Mouse (Mus musculus) liver, embryonic 15.5 days (tissue): ENCODE data around the gene Atp8b4. TPM values are rescaled to one million over a fixed set of nuclear protein-coding genes. Genes with fewer than 3 reads are reported as not detected.

Experiments
- ATAC-seq: fragments of 200-750 bp; cut with Nextera tagmentation; 2 replicates; pipeline ENCODE4 v1.8.0; 2017; ENCODE audit warnings: moderate number of reproducible peaks, mild to moderate bottlenecking, moderate library complexity; ENCODE audit not compliant: insufficient read depth
- H3K27ac ChIP-seq: fragments of 300-500 bp; sonication (generic); replicated peaks from 2 replicates; pipeline ENCODE4 v1.5.1; 2015; ENCODE audit warnings: mild to moderate bottlenecking, inconsistent platforms
- H3K27me3 ChIP-seq: fragments of 300-500 bp; sonication (generic); 2 replicates; pipeline ENCODE4 v1.6.1; 2015; ENCODE audit warnings: mild to moderate bottlenecking, inconsistent platforms
- H3K36me3 ChIP-seq: fragments of 300-500 bp; sonication (generic); replicated peaks from 2 replicates; pipeline ENCODE4 v1.6.1; 2015; ENCODE audit warnings: moderate library complexity, mild to moderate bottlenecking, inconsistent platforms
- H3K4me1 ChIP-seq: fragments of 300-500 bp; sonication (generic); replicated peaks from 2 replicates; pipeline ENCODE4 v1.6.1; 2015; ENCODE audit warnings: inconsistent platforms
- H3K4me2 ChIP-seq: fragments of 300-500 bp; sonication (generic); 2 replicates; pipeline ENCODE4 v1.6.1; 2015; ENCODE audit warnings: moderate library complexity, mild to moderate bottlenecking, inconsistent platforms
- H3K4me3 ChIP-seq: fragments of 300-500 bp; sonication (generic); replicated peaks from 2 replicates; pipeline ENCODE4 v1.5.1; 2015; ENCODE audit warnings: mild to moderate bottlenecking, inconsistent platforms
- H3K9ac ChIP-seq: fragments of 300-500 bp; sonication (generic); 2 replicates; pipeline ENCODE4 v1.6.1; 2015; ENCODE audit warnings: moderate library complexity, mild to moderate bottlenecking, inconsistent platforms
- H3K9me3 ChIP-seq: fragments of 300-500 bp; sonication (generic); replicated peaks from 2 replicates; pipeline ENCODE4 v1.6.1; 2016; ENCODE audit warnings: inconsistent platforms
- WGBS: fragments of 180-500 bp; shearing (Covaris S2); methylation state at CpG from one replicate; pipeline ENCODE4 v1.1.7; 2015; ENCODE audit warnings: mixed read lengths; ENCODE audit not compliant: insufficient replicate concordance; 5-methylcytosine and 5-hydroxymethylcytosine counted together
- polyA plus RNA-seq: library from polyadenylated mRNA; unstranded; fragments of >200 nt; fragmentation: Nextera tagmentation; extraction: Ambion mirVana; gene quantifications from 2 replicates; pipeline ENCODE4 v1.2.1, GENCODE M21; 2015

Gene Atp8b4
- polyA plus RNA-seq, 1 experiment from 2014 or later = 6.7 TPM

DNA sequence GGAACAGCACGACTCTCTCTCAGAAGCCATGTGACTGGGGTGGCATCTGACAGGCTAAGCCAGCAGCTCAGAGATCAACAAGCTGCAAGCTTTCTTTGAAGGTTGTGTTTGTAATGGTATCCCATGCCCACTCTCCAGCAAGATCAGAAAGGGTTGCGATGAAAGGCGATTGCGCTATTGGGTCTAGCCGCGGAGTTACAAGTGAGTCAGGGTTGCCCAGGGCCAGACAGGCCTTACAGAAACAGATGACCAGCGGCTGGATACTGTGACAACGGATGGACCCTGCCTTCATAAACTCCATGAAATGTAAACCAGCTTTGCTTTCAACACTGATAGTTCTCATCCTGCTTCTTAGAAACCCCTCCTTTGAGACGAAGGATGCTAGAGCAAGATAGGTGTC lies 66.2 kb downstream of the Atp8b4 start:
- Histone ChIP-seq H3K9me3 (no peaks in the 10 kb centered on the region), H3K27ac (no peak overlapping the region), H3K27me3 (no peaks in the 10 kb centered on the region), H3K4me2 (no peak overlapping the region), H3K4me3 (no peak overlapping the region), H3K4me1 (no peaks in the 10 kb centered on the region), H3K36me3 (no peaks in the 10 kb centered on the region), H3K9ac (no peak overlapping the region)
- 75% methylated on average over 9 of the region's 9 CpGs for WGBS
- ATAC-seq = no peak

DNA sequence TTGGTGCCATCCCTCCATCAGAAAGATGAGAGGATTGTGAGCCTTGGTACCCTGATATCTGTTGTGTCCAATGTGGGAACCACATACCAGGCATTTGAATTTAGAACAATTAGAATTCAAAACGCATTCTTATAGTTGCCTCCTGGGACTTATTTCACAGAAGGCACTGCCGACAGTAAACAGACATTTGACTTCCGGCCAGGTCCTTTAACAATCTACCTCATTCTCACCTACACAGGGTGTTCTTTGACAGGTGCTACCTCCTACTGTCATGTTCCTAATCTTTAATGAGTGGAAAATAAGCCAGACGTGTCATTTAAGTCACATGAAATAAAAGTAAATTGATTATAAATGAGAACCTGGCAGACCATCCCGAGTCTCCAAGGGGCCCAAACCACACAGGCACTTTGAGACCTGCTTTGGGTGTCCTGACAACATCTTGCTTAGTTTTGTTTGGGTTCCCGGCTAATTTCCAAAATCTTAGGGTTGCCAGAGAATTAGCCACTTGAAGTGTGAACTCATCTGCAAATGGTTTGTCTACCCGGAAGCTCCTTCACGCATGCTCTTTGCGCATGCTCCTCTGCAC lies 67.9 kb downstream of the Atp8b4 start:
- 68% methylated on average over 9 of the region's 9 CpGs for WGBS
- no peak for ATAC-seq

DNA sequence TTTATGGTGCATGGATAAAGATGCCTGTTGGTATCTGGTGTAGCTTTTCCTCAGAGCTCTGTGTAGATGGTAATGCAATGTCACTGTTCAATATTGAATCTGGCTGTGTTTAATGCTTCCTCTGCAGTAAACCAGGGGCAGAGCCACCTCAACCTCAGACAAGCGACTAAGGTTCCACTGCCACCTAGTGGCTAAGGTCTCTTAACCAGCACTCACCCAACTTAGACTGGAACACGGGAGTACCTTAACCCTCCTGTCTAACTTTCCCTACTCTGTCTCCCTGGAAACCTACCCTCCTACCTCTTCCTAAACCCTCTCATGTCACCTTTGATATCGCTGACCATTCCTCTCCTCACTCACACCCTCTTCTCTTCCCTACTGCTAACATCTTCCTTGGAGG lies 71.2 kb downstream of the Atp8b4 start:
- Histone ChIP-seq H3K27me3 (no peaks in the 10 kb centered on the region), H3K9me3 (no peaks in the 10 kb centered on the region), H3K4me1 (no peaks in the 10 kb centered on the region), H3K4me3 (no peak overlapping the region), H3K4me2 (no peak overlapping the region), H3K27ac (no peak overlapping the region), H3K36me3 (no peaks in the 10 kb centered on the region), H3K9ac (no peak overlapping the region)
- 18% methylated on average over 3 of the region's 3 CpGs for WGBS
- ATAC-seq = no peak

More for the DNA sequence above, 67.9 kb downstream of the Atp8b4 start:
- Histone ChIP-seq H3K4me2 (no peak overlapping the region), H3K9me3 (no peaks in the 10 kb centered on the region), H3K4me3 (no peak overlapping the region), H3K27ac (no peak overlapping the region), H3K9ac (no peak overlapping the region), H3K36me3 (no peaks in the 10 kb centered on the region), H3K27me3 (no peaks in the 10 kb centered on the region), H3K4me1 (no peaks in the 10 kb centered on the region)

DNA sequence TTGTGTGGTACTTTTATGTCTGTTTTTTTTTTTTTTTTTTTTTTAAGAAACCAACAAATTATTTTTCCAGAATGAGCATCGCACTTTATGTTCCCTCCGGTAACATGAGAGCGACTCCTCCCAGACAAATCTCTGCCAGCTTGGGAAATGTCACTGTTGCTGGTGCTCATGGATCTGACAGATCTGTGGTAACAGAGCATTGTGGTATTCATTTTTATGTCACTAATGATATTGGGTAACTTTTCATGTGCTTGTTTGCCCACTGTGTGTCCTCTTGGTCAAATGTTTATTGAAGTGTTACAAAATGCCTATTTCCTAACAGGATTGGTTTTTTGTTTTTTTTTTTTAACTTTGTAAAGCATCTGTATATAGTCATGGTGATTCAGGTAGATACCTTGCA lies 75.3 kb downstream of the Atp8b4 start:
- no peak for ATAC-seq
- WGBS = 71% methylated on average over 3 of the region's 3 CpGs
- Histone ChIP-seq H3K9me3 (no peaks in the 10 kb centered on the region), H3K4me1 (no peaks in the 10 kb centered on the region), H3K27ac (no peak overlapping the region), H3K27me3 (no peaks in the 10 kb centered on the region), H3K4me3 (no peak overlapping the region), H3K4me2 (no peak overlapping the region), H3K36me3 (no peaks in the 10 kb centered on the region), H3K9ac (no peak overlapping the region)

DNA sequence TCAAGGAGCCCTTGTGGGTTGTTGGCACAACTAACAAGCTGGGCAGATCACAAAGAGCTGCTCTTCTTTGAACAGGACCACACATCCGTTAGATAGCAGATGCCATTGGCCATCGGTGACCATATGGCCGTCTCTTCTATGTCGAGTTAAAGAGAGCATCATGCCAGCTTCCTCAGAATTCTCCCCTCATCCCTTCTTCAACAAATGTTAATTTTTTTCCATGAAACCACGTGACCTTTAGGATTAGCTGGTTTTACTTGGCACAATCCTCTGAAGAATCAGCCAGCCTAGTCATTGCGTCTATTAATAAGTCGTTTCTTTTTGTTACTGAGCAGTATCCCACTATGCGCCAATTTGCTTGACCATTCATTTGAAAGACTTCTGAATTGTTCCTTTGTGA lies 75.8 kb downstream of the Atp8b4 start:
- no peaks in the 10 kb centered on the region for H3K27me3 ChIP-seq
- H3K9ac ChIP-seq = no peak overlapping the region
- H3K27ac ChIP-seq = no peak overlapping the region
- 63% methylated on average over 8 of the region's 8 CpGs for WGBS
- no peaks in the 10 kb centered on the region for H3K9me3 ChIP-seq
- H3K4me2 ChIP-seq = no peak overlapping the region
- no peak for ATAC-seq
- no peaks in the 10 kb centered on the region for H3K36me3 ChIP-seq
- no peaks in the 10 kb centered on the region for H3K4me1 ChIP-seq
- no peak overlapping the region for H3K4me3 ChIP-seq

DNA sequence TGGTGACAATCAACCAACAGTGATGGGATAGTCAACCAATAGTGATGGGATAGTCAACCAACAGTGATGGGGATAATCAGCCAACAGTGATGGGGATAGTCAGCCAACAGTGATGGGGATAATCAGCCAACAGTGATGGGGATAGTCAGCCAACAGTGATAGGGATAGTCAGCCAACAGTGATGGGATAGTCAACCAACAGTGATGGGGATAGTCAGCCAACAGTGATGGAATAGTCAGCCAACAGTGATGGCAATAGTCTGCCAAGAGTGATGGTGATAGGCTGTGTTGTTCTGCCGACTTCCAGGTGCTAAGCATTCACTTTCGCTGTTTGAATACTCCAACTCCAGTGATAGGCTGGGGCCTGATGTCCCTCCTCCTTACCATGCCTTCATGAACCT lies 79.6 kb downstream of the Atp8b4 start:
- Histone ChIP-seq H3K27ac (no peak overlapping the region), H3K4me1 (no peaks in the 10 kb centered on the region), H3K36me3 (no peaks in the 10 kb centered on the region), H3K9me3 (no peaks in the 10 kb centered on the region), H3K4me3 (no peak overlapping the region), H3K4me2 (no peak overlapping the region), H3K27me3 (no peaks in the 10 kb centered on the region), H3K9ac (no peak overlapping the region)
- no peak for ATAC-seq
- 74% methylated on average over 2 of the region's 2 CpGs for WGBS

DNA sequence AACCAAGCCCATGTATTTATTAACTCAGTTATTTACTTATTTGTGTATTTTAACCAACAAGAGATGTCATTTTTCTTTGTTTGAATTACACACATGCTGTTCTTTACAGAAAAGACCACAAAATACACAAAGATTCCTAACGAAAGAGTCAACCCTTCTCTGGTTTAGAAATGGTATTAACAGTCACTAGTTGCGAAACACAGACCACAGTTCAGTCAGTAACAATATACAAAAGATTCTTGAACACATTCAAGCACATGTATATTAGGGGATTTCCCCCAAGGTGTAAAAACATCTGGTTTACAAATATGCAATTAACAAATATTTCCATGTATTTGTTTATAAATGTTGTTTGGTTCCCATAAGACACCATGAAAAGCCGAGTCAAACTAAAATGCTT lies 81.6 kb downstream of the Atp8b4 start:
- no peak overlapping the region for H3K4me2 ChIP-seq
- no peak overlapping the region for H3K27ac ChIP-seq
- H3K27me3 ChIP-seq = no peaks in the 10 kb centered on the region
- H3K9ac ChIP-seq = no peak overlapping the region
- no peak overlapping the region for H3K4me3 ChIP-seq
- no peak for ATAC-seq
- H3K36me3 ChIP-seq = no peaks in the 10 kb centered on the region
- H3K4me1 ChIP-seq = no peaks in the 10 kb centered on the region
- 53% methylated on average over 3 of the region's 3 CpGs for WGBS
- H3K9me3 ChIP-seq = no peaks in the 10 kb centered on the region

DNA sequence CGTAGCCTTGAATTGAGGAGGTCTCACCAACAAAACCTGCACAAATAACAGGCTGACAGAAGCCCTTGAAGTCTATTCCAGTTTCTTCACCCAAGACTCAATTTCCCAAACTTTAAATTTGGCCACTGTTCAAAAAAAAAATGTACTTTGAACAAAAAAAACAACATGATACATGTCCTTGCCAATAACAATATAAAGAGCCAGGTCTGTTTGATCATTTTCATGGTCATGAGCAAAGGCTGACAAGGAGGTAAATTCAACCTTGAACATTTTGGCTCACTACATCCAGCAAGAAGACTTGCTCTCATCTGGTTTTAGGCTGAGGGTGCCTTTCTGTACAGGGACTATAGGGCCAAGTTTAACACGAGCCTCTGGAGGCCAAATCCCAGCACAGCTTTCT lies 83.7 kb downstream of the Atp8b4 start:
- Histone ChIP-seq H3K4me3 (no peak overlapping the region), H3K27me3 (no peaks in the 10 kb centered on the region), H3K4me2 (no peak overlapping the region), H3K36me3 (no peaks in the 10 kb centered on the region), H3K9me3 (no peaks in the 10 kb centered on the region), H3K27ac (no peak overlapping the region), H3K4me1 (no peaks in the 10 kb centered on the region), H3K9ac (no peak overlapping the region)
- 65% methylated on average over 2 of the region's 2 CpGs for WGBS
- no peak for ATAC-seq

DNA sequence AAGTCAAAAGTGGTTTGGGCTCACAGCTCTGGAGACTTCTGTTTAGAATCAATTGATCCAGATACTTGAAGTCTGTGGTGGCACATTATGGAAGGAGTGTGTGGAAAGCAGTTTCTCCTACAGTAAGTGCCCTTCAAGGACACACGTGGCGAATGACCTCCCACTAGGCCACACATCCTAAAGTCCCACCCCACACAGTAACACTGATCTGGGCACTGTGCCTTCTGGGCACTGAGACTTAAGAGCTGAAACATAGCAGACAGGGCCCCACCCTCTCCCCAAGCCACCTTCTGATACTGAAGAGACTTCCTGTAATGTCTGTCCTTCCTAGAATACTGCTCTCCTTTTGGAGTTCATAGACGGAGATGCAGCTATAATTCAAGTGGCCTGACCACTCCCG lies 84.5 kb downstream of the Atp8b4 start:
- H3K9me3 ChIP-seq = no peaks in the 10 kb centered on the region
- H3K4me1 ChIP-seq = no peaks in the 10 kb centered on the region
- H3K27ac ChIP-seq = no peak overlapping the region
- no peak overlapping the region for H3K9ac ChIP-seq
- no peaks in the 10 kb centered on the region for H3K36me3 ChIP-seq
- 53% methylated on average over 4 of the region's 4 CpGs for WGBS
- H3K27me3 ChIP-seq = no peaks in the 10 kb centered on the region
- H3K4me2 ChIP-seq = no peak overlapping the region
- H3K4me3 ChIP-seq = no peak overlapping the region
- no peak for ATAC-seq

DNA sequence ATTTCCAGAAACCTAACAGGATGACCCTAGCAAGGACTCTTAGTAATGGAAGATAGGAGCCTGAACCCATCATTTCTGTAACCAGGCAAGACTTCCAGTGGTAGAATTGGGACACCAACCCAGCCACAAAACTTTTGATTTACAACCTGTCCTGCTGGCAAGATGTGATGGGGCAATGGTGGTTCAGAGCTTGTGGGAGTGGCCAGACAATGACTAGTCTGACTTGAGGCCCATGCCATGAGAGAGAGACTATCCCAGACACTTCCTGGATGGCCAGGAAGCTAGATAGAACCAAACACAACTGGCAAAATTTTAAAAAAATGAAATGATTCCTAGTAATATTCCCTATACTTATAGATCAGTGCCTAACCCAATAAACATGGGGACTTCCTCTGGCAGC lies 87.7 kb downstream of the Atp8b4 start:
- Histone ChIP-seq H3K27me3 (no peaks in the 10 kb centered on the region), H3K27ac (no peak overlapping the region), H3K4me1 (no peaks in the 10 kb centered on the region), H3K9ac (no peak overlapping the region), H3K9me3 (no peaks in the 10 kb centered on the region), H3K4me2 (no peak overlapping the region), H3K36me3 (no peaks in the 10 kb centered on the region), H3K4me3 (no peak overlapping the region)
- no peak for ATAC-seq

DNA sequence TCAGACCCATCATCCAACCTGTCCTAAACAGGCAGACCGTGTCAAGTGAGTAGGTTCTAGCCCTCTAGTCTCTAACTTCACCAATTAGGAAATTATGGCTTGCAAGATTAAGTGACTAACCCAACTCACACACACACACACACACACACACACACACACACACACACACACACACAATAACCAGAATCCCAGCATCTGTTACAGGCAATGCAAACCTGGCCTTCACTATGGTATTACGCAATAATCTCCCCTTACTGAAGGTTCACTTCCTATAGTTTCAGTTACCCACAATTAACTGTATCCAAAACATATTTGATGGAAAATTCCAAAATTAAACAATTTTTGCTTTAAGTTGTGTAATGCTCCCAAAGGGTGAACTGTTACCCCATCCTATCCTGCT lies 101.0 kb downstream of the Atp8b4 start:
- Histone ChIP-seq H3K27ac (no peak overlapping the region), H3K36me3 (no peaks in the 10 kb centered on the region), H3K4me1 (no peaks in the 10 kb centered on the region), H3K9me3 (no peaks in the 10 kb centered on the region), H3K9ac (no peak overlapping the region), H3K27me3 (no peaks in the 10 kb centered on the region), H3K4me2 (no peak overlapping the region), H3K4me3 (no peak overlapping the region)
- 62% methylated on average over 2 of the region's 2 CpGs for WGBS
- no peak for ATAC-seq

DNA sequence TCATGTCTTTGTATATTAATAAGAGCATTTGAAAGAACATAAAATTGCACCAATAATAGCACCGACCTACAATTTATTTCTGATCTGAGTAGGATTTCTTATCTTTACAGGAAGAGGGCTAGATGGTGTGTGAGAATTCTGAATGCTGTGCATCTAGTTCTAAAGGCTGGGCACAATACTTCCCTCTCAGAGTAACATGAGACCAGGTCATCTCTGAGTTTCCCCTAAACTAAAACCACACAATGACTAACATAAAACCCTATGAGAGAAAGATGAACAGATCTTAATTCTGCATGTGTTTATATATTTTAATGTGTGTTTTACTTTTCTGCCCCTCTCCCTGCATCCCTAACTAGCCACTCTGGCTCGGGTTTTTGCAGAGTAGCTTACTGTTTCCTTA lies 101.5 kb downstream of the Atp8b4 start:
- Histone ChIP-seq H3K27me3 (no peaks in the 10 kb centered on the region), H3K9ac (no peak overlapping the region), H3K36me3 (no peaks in the 10 kb centered on the region), H3K4me1 (no peaks in the 10 kb centered on the region), H3K4me3 (no peak overlapping the region), H3K27ac (no peak overlapping the region), H3K9me3 (no peaks in the 10 kb centered on the region), H3K4me2 (no peak overlapping the region)
- 27% methylated on average over 2 of the region's 2 CpGs for WGBS
- ATAC-seq = no peak
